Mouse (Mus musculus): ENCODE measurements at regions not wholly inside any gene's neighbourhood (a gene's known extent, or its start where the extent isn't known, plus 50 kb on each side); places are given as distances from the start of the nearest gene placed in this dataset.
A peak's percentile ranks its signal among the peaks of the same experiment; 100 is the strongest.

GRCm38 (mm10) chr9:73173589-73174247, 60.5 kb downstream of the Rsl24d1 start:
- DNase-seq (ENCODE audit: low spot score in 2 of 2), result peak in 1 of 2 experiments; percentile 40

- no peak for DNase-seq (ENCODE audit: low spot score in 2 of 2)
Observed at GRCm38 (mm10) chr9:73176645-73177044, 63.4 kb downstream of the Rsl24d1 start.

- no peak for DNase-seq (ENCODE audit: low spot score in 2 of 2)
Observed at GRCm38 (mm10) chr9:73183356-73183755, 70.1 kb downstream of the Rsl24d1 start.

GRCm38 (mm10) chr9:73184908-73185307, 71.7 kb downstream of the Rsl24d1 start:
- no peak for DNase-seq (ENCODE audit: low spot score in 2 of 2)

GRCm38 (mm10) chr9:73192271-73192785, 79.1 kb downstream of the Rsl24d1 start:
- DNase-seq (ENCODE audit: low spot score in 2 of 2), result no peak

GRCm38 (mm10) chr9:73198261-73199085, 85.2 kb downstream of the Rsl24d1 start:
- no peak for DNase-seq (ENCODE audit: low spot score in 2 of 2)

GRCm38 (mm10) chr9:73223111-73223510, 109.9 kb downstream of the Rsl24d1 start:
- DNase-seq (ENCODE audit: low spot score in 2 of 2), result no peak

- no peak for DNase-seq (ENCODE audit: low spot score in 2 of 2)
Observed at GRCm38 (mm10) chr9:73240188-73240587, 127.0 kb downstream of the Rsl24d1 start.

GRCm38 (mm10) chr9:73242521-73243308, 129.5 kb downstream of the Rsl24d1 start:
- no peak for DNase-seq (ENCODE audit: low spot score in 2 of 2)

- DNase-seq (ENCODE audit: low spot score in 2 of 2), result no peak
Observed at GRCm38 (mm10) chr9:73244177-73244576, 131.0 kb downstream of the Rsl24d1 start.

GRCm38 (mm10) chr9:73245524-73245923, 132.3 kb downstream of the Rsl24d1 start:
- DNase-seq (ENCODE audit: low spot score in 2 of 2), result no peak

GRCm38 (mm10) chr9:73258171-73258570, 144.9 kb downstream of the Rsl24d1 start:
- DNase-seq (ENCODE audit: low spot score in 2 of 2), result no peak

GRCm38 (mm10) chr9:73258640-73259039, 145.4 kb downstream of the Rsl24d1 start:
- no peak for DNase-seq (ENCODE audit: low spot score in 2 of 2)

GRCm38 (mm10) chr9:73262711-73263110, 149.5 kb downstream of the Rsl24d1 start:
- peak in 1 of 2 experiments; percentile 28 for DNase-seq (ENCODE audit: low spot score in 2 of 2)

- DNase-seq (ENCODE audit: low spot score in 2 of 2), result peak in 1 of 2 experiments; percentile 34
Observed at GRCm38 (mm10) chr9:73270249-73270648, 157.0 kb downstream of the Rsl24d1 start.

- DNase-seq (ENCODE audit: low spot score in 2 of 2), result no peak
Observed at GRCm38 (mm10) chr9:73272614-73273013, 159.4 kb downstream of the Rsl24d1 start.

GRCm38 (mm10) chr9:73273681-73274080, 160.5 kb downstream of the Rsl24d1 start:
- no peak for DNase-seq (ENCODE audit: low spot score in 2 of 2)

GRCm38 (mm10) chr9:73275671-73276070, 162.4 kb downstream of the Rsl24d1 start:
- no peak for DNase-seq (ENCODE audit: low spot score in 2 of 2)

- no peak for DNase-seq (ENCODE audit: low spot score in 2 of 2)
Observed at GRCm38 (mm10) chr9:73295287-73295686, 182.1 kb downstream of the Rsl24d1 start.

GRCm38 (mm10) chr9:73302156-73302918, 189.1 kb downstream of the Rsl24d1 start:
- DNase-seq (ENCODE audit: low spot score in 2 of 2), result no peak

GRCm38 (mm10) chr9:73317048-73317447, 203.8 kb downstream of the Rsl24d1 start:
- no peak for DNase-seq (ENCODE audit: low spot score in 2 of 2)
